Mouse (Mus musculus) c-Kit-negative CD71-positive TER-119-positive erythroid progenitor cells, embryonic 14.5 days (primary cell): ENCODE results near the gene Timm10.
"Not testable (repeated sequence)": the region's sequence is repeated elsewhere in the genome, so short reads cannot be mapped to it uniquely, and the experiment has no call there.

Experiments
- DNase-seq: peaks from one replicate; pipeline ENCODE4 v3.0.0-alpha.2; 2013; ENCODE audit warnings: low read depth, low spot score

Timm10 gene

GRCm38 (mm10) chr2:84826488-84827282 lies at the start of gene Timm10:
Timm10 (plus strand) TSS chr2:84826997.
- peak; percentile 85 for DNase-seq

- DNase-seq, result no peak
Observed at GRCm38 (mm10) chr2:84777706-84778105, 49.1 kb upstream of the Timm10 start.

GRCm38 (mm10) chr2:84779210-84779609 lies 47.6 kb upstream of the Timm10 start:
- no peak for DNase-seq

- no peak for DNase-seq
Observed at GRCm38 (mm10) chr2:84783315-84783714, 43.5 kb upstream of the Timm10 start.

GRCm38 (mm10) chr2:84783840-84784566 lies 42.8 kb upstream of the Timm10 start:
- no peak for DNase-seq

- no peak for DNase-seq
Observed at GRCm38 (mm10) chr2:84788316-84788715, 38.5 kb upstream of the Timm10 start.

GRCm38 (mm10) chr2:84790418-84790817 lies 36.4 kb upstream of the Timm10 start:
- no peak for DNase-seq

- no peak for DNase-seq
Observed at GRCm38 (mm10) chr2:84792516-84792915, 34.3 kb upstream of the Timm10 start.

- DNase-seq, result peak; percentile 48
Observed at GRCm38 (mm10) chr2:84793154-84793553, 33.6 kb upstream of the Timm10 start.

- DNase-seq, result no peak
Observed at GRCm38 (mm10) chr2:84793871-84794270, 32.9 kb upstream of the Timm10 start.

GRCm38 (mm10) chr2:84797833-84798492 lies 28.8 kb upstream of the Timm10 start:
- DNase-seq, result peak; percentile 90

- peak; percentile 90 for DNase-seq
Observed at GRCm38 (mm10) chr2:84798493-84798921, 28.3 kb upstream of the Timm10 start, which contains the start of gene Ube2l6. Ube2l6 (plus strand) TSS chr2:84798828.

GRCm38 (mm10) chr2:84799041-84799561 lies 27.7 kb upstream of the Timm10 start:
- DNase-seq, result peak; percentile 80

- DNase-seq, result peak; percentile 65
Observed at GRCm38 (mm10) chr2:84800304-84800703, 26.5 kb upstream of the Timm10 start.

GRCm38 (mm10) chr2:84801223-84801622 lies 25.6 kb upstream of the Timm10 start:
- DNase-seq, result not testable (repeated sequence)

- no peak for DNase-seq
Observed at GRCm38 (mm10) chr2:84803963-84804362, 22.8 kb upstream of the Timm10 start.

GRCm38 (mm10) chr2:84806546-84806945 lies 20.3 kb upstream of the Timm10 start:
- no peak for DNase-seq

- no peak for DNase-seq
Observed at GRCm38 (mm10) chr2:84809330-84809729, 17.5 kb upstream of the Timm10 start.

- no peak for DNase-seq
Observed at GRCm38 (mm10) chr2:84810526-84810885, 16.3 kb upstream of the Timm10 start.

- peak; percentile 69 for DNase-seq
Observed at GRCm38 (mm10) chr2:84810886-84811577, 15.8 kb upstream of the Timm10 start.

GRCm38 (mm10) chr2:84811880-84812279 lies 14.9 kb upstream of the Timm10 start:
- DNase-seq, result peak; percentile 87
